ENCODE assay signal across 9 mouse cellular contexts in genomic region chr11:109364881-109365280, GRCm38 (mm10). TPM values are rescaled to one million over a fixed set of nuclear protein-coding genes. Genes with fewer than 3 reads are reported as not detected.
DNase-seq lines count a peak whose midpoint lies in the region; ATAC-seq and TF ChIP-seq lines count a peak whose summit lies in the region.
"Had no signal": no experiment of that assay in that cellular context is flagged by ENCODE, and none has a peak within 500 bp of the region (broad histone marks: within the 10 kb centered on the region; RNA-seq: fewer than 3 reads in every experiment).

No protein-coding gene starts in this region.

- TF ChIP-seq EP300 in heart, postnatal 0 days (IDR thresholded peaks at IDR 0.05; ENCODE audit: low read depth), result no peak

- WGBS in kidney, adult 2 months, result 25% methylated on average over 10 of the region's 10 CpGs
- WGBS in bone marrow, adult 2 months, result 11% methylated on average over 10 of the region's 10 CpGs
- WGBS in heart, postnatal 0 days, result 69% methylated on average over 10 of the region's 10 CpGs
- WGBS in midbrain, embryonic 15.5 days, result 80% methylated on average over 10 of the region's 10 CpGs

- no peaks in the 10 kb centered on the region for H3K27me3 ChIP-seq in kidney, adult 2 months (replicated peaks; ENCODE audit: control insufficient read depth, insufficient read depth, low read length)
- H3K27me3 ChIP-seq in heart, postnatal 0 days (ENCODE audit: control insufficient read depth, insufficient read depth, low read length), result no peaks in the 10 kb centered on the region
- H3K27me3 ChIP-seq in midbrain, embryonic 15.5 days (replicated peaks), result no peaks in the 10 kb centered on the region

- no peaks in the 10 kb centered on the region; the same call in 1 of the 2 replicates for H3K36me3 ChIP-seq in kidney, adult 2 months (ENCODE audit: control insufficient read depth, insufficient read depth, low read length)
- peaks cover 16% of the 10 kb centered on the region for H3K36me3 ChIP-seq in heart, postnatal 0 days (replicated peaks; ENCODE audit: control insufficient read depth, insufficient read depth, low read length)
- H3K36me3 ChIP-seq in midbrain, embryonic 15.5 days (replicated peaks), result peaks cover 3% of the 10 kb centered on the region; the same call in 1 of the 2 replicates

- no peak for TF ChIP-seq POLR2A in kidney, adult 2 months (IDR thresholded peaks at IDR 0.05; ENCODE audit: low read depth, low read length)
- no peak for TF ChIP-seq POLR2A in bone marrow, adult 2 months (IDR thresholded peaks at IDR 0.05; ENCODE audit: borderline replicate concordance, control insufficient read depth, low read depth, low read length)

- H3K9ac ChIP-seq in heart, postnatal 0 days (replicated peaks; ENCODE audit: low read depth, low read length), result no peak overlapping the region
- H3K9ac ChIP-seq in midbrain, embryonic 15.5 days, result peak overlapping the region; percentile 1; the same call in 1 of the 2 replicates

- H3K4me3 ChIP-seq in kidney, adult 2 months (ENCODE audit: insufficient read depth, low read depth, low read length), result peak overlapping the region; percentile 31; the same call in 1 of the 2 replicates
- peak overlapping the region; percentile 40 for H3K4me3 ChIP-seq in bone marrow, adult 2 months (replicated peaks; ENCODE audit: control insufficient read depth, low read depth, low read length)
- H3K4me3 ChIP-seq in heart, postnatal 0 days (ENCODE audit: low read depth, low read length), result peak overlapping the region; percentile 67; the same call in 1 of the 2 replicates
- H3K4me3 ChIP-seq in midbrain, embryonic 15.5 days, result peak overlapping the region; percentile 98

- no peak for ATAC-seq in heart, postnatal 0 days (ENCODE audit: insufficient read depth, low read depth)
- ATAC-seq in midbrain, embryonic 15.5 days (replicated peaks), result no peak

- TF ChIP-seq CTCF in kidney, adult 2 months (conservative IDR thresholded peaks at IDR 0.05; ENCODE audit: insufficient read depth, insufficient read length, low read depth, low read length), result no peak
- no peak for TF ChIP-seq CTCF in bone marrow, adult 2 months (IDR thresholded peaks at IDR 0.05; ENCODE audit: control insufficient read depth, insufficient read depth, low read length)
- TF ChIP-seq CTCF in heart, postnatal 0 days (IDR thresholded peaks at IDR 0.05; ENCODE audit: low read depth), result no peak

- no peaks in the 10 kb centered on the region for H3K9me3 ChIP-seq in heart, postnatal 0 days (replicated peaks; ENCODE audit: control insufficient read depth, low read length)
- H3K9me3 ChIP-seq in midbrain, embryonic 15.5 days, result no peaks in the 10 kb centered on the region

- H3K4me2 ChIP-seq in heart, postnatal 0 days (ENCODE audit: low read depth, low read length), result peak overlapping the region; percentile 78
- H3K4me2 ChIP-seq in midbrain, embryonic 15.5 days, result peak overlapping the region; percentile 79

- H3K4me1 ChIP-seq in kidney, adult 2 months (ENCODE audit: control insufficient read depth, insufficient read depth, low read length), result peaks cover 46% of the 10 kb centered on the region
- peaks cover 9% of the 10 kb centered on the region for H3K4me1 ChIP-seq in bone marrow, adult 2 months (ENCODE audit: control insufficient read depth, insufficient read depth, low read length)
- peaks cover 48% of the 10 kb centered on the region for H3K4me1 ChIP-seq in heart, postnatal 0 days (ENCODE audit: control insufficient read depth, insufficient read depth)
- peaks cover 66% of the 10 kb centered on the region for H3K4me1 ChIP-seq in midbrain, embryonic 15.5 days

- peak overlapping the region; percentile 58; the same call in 1 of the 2 replicates for H3K27ac ChIP-seq in kidney, adult 2 months (ENCODE audit: insufficient read depth, low read depth, low read length)
- no peak overlapping the region for H3K27ac ChIP-seq in bone marrow, adult 2 months (ENCODE audit: control insufficient read depth, insufficient read depth, low read depth, low read length, poor library complexity)
- no peak overlapping the region for H3K27ac ChIP-seq in heart, postnatal 0 days (ENCODE audit: low read depth)
- H3K27ac ChIP-seq in midbrain, embryonic 15.5 days, result no peak overlapping the region

- DNase-seq in kidney, adult 2 months, result peak; percentile 33
- no peak for DNase-seq in kidney, adult 11 months
- no peak for DNase-seq in heart, postnatal 0 days (ENCODE audit: low spot score)
- DNase-seq in thymus, adult 18-20 months, result no peak
- no peak for DNase-seq in gastrocnemius, postnatal 25 days
- no peak for DNase-seq in kidney, postnatal 10 days

RNA-seq across cellular contexts. Expression of gene Gna13, which starts 2.2 kb away (rescaled TPM):
- 26.6 and 27.8 TPM in 2 replicates for polyA plus RNA-seq in kidney, adult 2 months (2012; rRNA removed)
- polyA plus RNA-seq in bone marrow, adult 2 months (2011; ENCODE audit: insufficient read depth, insufficient read length, low replicate concordance, missing spikeins), result 9.0 and 28.9 TPM in 2 replicates
- 42.3 and 42.7 TPM in 2 replicates for total RNA-seq in heart, postnatal 0 days (2014; rRNA removed; ENCODE audit: low replicate concordance)
- polyA plus RNA-seq in heart, postnatal 0 days (2015; fragmentation: Nextera tagmentation; extraction: Ambion mirVana), result 25.5 and 28.0 TPM in 2 replicates
- 17.3 and 17.4 TPM in 2 replicates for polyA plus RNA-seq in midbrain, embryonic 15.5 days (2015; fragmentation: Nextera tagmentation; extraction: Ambion mirVana)
- 10 to 100 TPM; 24.2 to 25.3 TPM for total RNA-seq in gastrocnemius, postnatal 25 days (2021)

RNA-seq across cellular contexts. Expression of gene 9930022D16Rik, which starts 48.8 kb away (rescaled TPM):
- not detected in 2 replicates for polyA plus RNA-seq in kidney, adult 2 months (2012; rRNA removed)
- polyA plus RNA-seq in bone marrow, adult 2 months (2011; ENCODE audit: insufficient read depth, insufficient read length, low replicate concordance, missing spikeins), result not detected in 2 replicates
- total RNA-seq in heart, postnatal 0 days (2014; rRNA removed; ENCODE audit: low replicate concordance), result not detected in 2 replicates
- not detected in 2 replicates for polyA plus RNA-seq in heart, postnatal 0 days (2015; fragmentation: Nextera tagmentation; extraction: Ambion mirVana)
- not detected in 2 replicates for polyA plus RNA-seq in midbrain, embryonic 15.5 days (2015; fragmentation: Nextera tagmentation; extraction: Ambion mirVana)
- not detected for total RNA-seq in gastrocnemius, postnatal 25 days (2021)
- polyA plus RNA-seq: gonadal fat pad, adult 2 months had no signal

Comparison
In these comparisons a context has a peak if more than half of its experiments do, and no peak if none do; other contexts are left out.
1. H3K4me3 ChIP-seq: peak in every context shown above with its lines; median percentile 98 in midbrain, embryonic 15.5 days; 67 in heart, postnatal 0 days; 40 in bone marrow, adult 2 months; 31 in kidney, adult 2 months.